Mouse (Mus musculus) brain, embryonic 14.5 days (tissue): ENCODE results near the gene Grhl3. TPM values are rescaled to one million over a fixed set of nuclear protein-coding genes. Genes with fewer than 3 reads are reported as not detected.

Source experiments
- DNase-seq: peaks from one replicate; pipeline ENCODE4 v3.0.0-alpha.2; 2011; ENCODE audit warnings: low read depth
- CTCF ChIP-seq: fragments of 200-500 bp; IDR thresholded peaks from 2 replicates; pipeline ENCODE4 v1.5.1; 2012; ENCODE audit warnings: inconsistent platforms, mild to moderate bottlenecking, moderate library complexity, borderline replicate concordance; ENCODE audit not compliant: insufficient read depth, insufficient read length; ENCODE audit errors: extremely low read depth
- POLR2A ChIP-seq: fragments of 200-500 bp; IDR thresholded peaks from 2 replicates; pipeline ENCODE4 v1.6.1; 2012; ENCODE audit warnings: mild to moderate bottlenecking, inconsistent platforms, borderline replicate concordance; ENCODE audit not compliant: poor library complexity, insufficient read depth, insufficient read length, severe bottlenecking; ENCODE audit errors: extremely low read depth
- polyA plus RNA-seq: library from polyadenylated mRNA; depleted of rRNA; stranded (reverse); fragments of >200 nt; gene quantifications from 2 replicates; pipeline ENCODE4 v1.2.3, GENCODE M21; 2012

Gene Grhl3
- polyA plus RNA-seq, 1 experiment = 1.6 TPM

DNA sequence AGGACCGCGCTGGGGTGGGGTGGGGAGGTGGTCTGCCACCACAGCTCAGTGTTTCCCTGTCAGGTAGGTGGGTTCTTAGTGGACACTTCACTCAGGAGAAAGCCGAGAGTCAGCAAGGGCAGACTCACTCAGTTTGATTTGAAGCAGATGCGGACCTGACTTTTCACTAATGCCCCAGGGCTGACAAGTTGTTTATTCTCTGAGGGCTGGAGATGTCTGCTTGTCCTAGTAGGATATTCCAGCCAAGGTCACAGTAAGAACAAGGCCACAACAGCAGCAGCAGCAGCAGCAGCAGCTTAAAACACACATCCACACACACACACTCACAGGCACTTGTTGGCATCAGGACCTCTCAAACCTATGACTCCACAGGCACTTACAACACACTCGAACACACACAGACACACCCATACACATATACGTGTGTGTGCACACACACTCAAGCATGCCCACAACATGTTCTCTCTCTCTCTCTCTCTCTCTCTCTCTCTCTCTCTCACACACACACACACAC is 2.3 kb downstream of the Grhl3 start:
- no peak for DNase-seq
- TF ChIP-seq POLR2A (no peak), CTCF (no peak)

DNA sequence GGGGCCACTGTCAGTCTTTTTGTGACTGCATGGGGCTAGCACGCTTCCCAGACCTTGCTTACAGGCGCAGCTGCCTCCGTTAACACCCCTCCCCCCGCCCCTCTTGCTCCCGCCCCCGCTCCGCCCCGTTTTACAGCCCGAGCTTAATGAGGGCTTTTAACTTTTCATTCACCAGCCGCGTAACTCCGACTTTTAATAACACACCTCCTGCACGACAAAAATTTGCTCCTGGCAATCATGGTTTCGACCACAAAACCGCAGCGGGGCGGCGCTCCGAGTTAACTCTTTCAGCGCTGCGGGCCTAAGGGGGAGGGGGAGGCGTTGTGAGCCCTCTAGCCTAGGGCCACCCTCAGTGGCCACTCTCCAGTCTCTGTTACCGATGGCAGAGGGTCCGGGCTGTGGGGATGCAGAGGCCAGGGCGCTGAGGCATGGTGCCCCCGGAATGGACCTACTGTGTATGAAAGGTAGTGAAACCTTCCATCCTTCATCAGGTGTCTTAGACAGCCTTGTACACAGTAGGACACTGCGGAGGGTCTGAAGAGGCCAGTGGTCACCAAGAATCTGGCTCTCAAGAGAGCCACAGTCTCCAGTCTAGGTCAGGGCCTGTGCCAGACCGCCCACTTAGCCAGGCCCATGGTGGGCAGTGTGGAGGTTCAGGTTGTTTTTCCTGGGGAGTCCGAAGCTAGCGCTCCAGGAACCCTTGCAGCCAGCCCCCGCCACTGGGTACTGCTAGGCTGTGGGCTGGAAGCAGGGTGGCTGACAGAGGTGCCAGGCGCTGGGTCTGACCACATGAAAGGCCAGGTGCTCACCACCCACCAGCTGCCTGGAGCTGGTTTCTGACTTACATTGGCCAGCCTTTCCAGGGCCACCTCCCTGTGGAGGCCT is 3.0 kb downstream of the Grhl3 start:
- TF ChIP-seq CTCF (no peak), POLR2A (no peak)
- peak; percentile 85 for DNase-seq

DNA sequence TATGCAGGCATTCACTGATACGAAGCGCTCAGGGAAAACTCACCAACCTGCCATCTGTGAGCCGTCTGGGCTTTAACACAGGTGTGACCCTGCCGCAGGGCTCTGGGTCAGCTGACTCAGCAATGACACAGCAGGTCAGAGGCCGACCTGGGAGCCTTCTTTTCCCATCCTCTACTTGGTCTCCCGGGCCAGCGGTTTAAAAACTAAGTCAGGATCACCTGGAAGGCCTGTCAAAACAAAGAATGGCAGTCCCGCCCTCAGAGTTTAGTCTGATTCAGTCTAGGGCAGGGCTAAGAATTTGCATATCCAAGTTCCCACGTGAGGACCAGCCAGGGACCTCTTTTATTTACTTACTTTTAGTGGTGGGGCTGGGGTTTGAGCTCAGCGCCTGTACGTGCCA is 4.2 kb downstream of the Grhl3 start:
- DNase-seq = no peak
- no peak for TF ChIP-seq POLR2A

DNA sequence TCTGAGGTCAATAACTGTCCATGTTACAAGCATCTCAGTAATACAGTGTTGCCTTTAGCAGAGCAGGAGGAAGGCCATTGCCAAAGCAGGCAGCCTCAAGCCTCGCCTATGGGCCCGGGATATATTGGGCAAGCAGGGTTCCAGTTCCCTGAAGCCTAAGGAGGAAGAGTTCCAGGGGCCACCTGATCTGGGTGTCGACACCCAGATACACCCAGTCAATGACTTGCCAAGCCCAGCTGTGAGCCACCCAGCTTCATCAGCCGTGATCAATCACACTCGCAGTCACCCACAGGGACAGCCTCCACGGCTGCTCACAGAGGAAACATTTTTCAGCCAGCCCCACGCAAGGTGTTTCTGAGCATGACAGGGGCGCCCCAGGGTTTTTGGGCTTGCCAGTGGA is 5.9 kb downstream of the Grhl3 start:
- DNase-seq = no peak
- TF ChIP-seq POLR2A = no peak
- no peak for TF ChIP-seq CTCF

DNA sequence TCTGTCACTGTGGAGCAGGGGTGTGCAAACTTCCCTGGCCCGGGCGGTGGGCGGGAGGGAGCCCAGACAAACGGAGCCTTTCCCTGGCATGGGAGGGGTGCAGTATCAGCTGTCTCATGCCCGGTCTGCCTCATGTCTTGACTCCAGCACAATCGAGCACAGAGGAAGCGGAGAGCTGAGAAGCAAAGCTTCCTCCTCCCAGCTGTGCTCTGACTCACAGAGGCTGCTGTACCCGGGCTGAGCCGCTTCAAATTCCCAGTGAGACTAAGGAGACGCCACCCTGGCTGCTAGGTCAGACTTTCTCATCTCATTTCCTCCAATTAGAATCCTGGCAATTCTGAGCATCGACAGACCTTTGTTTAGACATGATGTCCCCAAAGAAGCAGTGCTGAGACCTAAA is 6.4 kb downstream of the Grhl3 start:
- DNase-seq = no peak
- TF ChIP-seq CTCF (no peak), POLR2A (no peak)

DNA sequence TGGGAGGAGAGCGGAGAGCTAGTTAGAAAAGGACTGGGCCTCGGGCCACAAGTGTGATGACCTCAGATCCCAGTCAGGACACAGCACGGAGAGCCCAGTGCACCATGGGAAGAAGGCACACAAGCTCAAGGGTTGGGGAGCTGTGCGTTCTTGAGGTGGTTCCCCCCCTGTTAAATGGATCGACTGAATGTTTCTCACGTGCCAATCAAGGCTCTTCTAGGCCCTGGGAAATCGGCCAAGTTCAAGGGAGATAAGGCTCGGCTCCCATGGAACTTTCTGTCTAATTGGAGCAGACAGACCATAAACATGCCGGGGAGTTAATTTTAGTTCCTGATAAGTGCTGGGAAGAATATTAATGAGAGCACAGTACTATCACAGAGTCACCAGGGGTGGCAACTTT is 8.0 kb downstream of the Grhl3 start:
- no peak for TF ChIP-seq CTCF
- TF ChIP-seq POLR2A = no peak
- peak; percentile 74 for DNase-seq

DNA sequence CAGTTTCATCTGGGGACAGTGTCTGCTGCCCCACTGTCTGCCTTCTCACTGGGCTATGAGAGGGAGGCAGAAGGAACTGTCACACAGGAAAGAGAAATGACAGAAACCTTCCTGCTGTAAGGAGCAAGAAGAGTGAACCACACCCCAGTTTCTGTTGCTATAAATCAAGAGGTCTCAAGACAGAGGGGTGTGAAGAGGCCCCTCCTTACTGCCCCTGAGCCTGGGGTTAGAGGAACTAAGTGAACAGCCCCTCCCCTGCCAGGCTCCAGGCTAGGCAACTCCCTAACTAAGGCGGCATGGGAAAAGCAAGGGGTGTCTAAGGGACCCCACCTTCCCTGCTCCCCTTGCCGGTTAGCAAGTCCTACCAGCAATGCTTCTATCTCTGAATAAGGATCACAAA is 9.6 kb downstream of the Grhl3 start:
- TF ChIP-seq POLR2A = no peak
- TF ChIP-seq CTCF = no peak
- DNase-seq = no peak

DNA sequence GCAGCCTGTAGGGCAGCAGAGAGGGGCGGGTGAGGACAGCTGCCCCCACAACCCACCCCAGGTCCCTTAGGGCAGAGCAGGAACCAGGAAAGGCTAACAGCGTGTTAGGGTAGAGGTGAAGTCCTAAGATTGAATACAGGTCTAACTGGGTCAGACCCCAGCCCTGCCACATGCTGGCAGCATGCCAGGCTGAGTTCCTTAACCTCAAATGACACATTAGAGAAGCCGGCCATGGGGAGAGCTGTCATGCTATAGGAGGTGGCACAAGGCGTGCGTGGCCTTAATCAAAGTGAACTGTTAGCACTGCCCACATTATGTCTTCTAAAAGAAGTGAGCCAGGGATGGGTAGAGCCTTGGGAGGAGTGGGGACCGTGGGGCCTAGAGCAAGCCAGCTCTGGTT is 24.1 kb downstream of the Grhl3 start:
- DNase-seq = no peak
- TF ChIP-seq POLR2A = no peak
- TF ChIP-seq CTCF = no peak

DNA sequence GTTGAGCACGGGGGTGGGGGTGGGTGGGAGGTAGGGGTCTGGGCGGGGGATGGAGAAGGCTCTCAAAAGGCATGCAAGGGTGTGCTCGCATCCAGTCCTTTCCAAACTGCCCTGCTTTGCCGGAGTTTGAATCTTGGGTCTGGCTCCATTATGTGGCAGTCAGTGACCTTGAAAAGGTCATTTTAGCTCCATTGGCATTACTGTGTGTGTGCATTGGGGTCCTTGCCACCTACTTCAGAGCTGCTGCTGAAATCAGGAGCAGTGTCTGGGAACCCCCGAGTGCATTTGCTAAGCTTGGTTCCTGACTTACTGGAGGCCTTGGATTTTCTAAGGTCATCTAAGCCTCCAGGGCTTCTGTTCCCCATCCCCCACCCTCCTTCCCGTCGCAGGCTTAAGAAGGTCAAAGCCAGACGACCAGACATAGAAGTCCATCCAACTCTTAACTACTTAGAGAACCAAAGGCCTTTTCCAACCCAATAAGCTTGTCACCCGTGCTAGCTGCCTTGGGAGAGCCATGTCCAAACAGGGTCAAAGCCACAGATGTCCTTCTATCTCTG is 24.8 kb downstream of the Grhl3 start:
- TF ChIP-seq CTCF = no peak

DNA sequence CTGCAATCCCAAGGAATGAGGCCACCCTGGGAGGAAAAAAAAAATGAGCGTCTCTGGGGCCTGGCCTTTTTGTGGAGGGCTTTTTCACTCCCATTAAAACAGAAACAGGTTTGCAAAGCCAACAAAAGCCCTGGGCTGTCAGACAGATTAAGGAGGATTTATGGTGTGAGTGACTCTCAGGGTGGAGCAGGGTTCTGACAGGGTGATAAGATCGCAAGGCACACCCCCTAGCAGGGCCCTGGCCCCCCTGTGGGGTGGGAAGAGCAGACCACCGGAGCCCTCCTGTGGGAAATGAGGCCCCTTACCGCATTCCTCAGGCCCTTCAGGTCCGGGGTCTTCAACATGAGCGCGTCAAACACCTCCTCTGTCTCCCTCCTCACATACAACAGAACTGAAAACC is 25.3 kb downstream of the Grhl3 start:
- TF ChIP-seq POLR2A (no peak), CTCF (no peak)
- no peak for DNase-seq

More for the DNA sequence above, 24.8 kb downstream of the Grhl3 start:
- no peak for DNase-seq

DNA sequence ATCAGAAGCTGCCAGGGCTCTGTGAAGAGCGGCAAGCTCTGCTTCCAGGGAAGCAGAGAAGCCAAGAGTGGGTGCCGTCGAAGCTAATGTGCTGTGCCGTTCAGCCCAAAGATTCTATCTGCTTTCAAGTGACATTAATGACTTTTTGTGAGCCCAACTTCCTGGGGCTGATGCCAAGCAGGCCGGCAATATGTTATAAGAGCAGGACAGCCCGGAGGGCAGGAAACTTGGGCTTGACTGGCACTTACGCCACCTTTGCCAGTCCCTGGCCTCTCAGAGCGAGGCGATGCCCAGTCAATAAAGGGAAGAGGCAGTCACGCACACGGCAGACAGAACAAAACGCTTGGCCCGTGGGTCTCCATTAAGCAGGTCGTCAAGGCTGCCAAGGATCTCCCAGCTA is 25.9 kb downstream of the Grhl3 start:
- TF ChIP-seq POLR2A (no peak), CTCF (no peak)

DNA sequence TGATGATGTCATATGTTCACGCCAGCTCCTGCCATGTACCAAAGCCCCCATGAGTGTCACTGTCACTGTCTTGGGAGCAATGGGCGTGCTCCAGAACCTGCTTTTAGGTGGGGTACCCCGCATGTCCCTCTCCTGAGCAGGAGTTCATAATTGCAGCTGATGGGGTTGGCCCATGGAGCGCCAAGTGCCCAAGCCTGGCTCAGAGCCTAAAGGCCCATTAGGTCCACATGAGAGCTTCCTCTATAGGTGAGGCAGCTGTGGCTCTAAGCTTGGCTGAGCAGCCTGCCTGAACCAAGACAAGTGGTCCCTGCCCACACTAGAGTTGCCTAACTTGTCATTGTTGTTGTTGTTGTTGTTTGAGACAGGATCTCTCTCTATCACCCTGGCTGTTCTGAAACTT is 26.6 kb downstream of the Grhl3 start:
- peak; percentile 38 for DNase-seq
- no peak for TF ChIP-seq POLR2A
- no peak for TF ChIP-seq CTCF

More for the DNA sequence above, 25.9 kb downstream of the Grhl3 start:
- DNase-seq = no peak
